Mouse (Mus musculus): ENCODE data around the gene Klc4. TPM values are rescaled to one million over a fixed set of nuclear protein-coding genes. Genes with fewer than 3 reads are reported as not detected.

Gene Klc4
- polyA plus RNA-seq, 2 experiments from 2014 or later, result 5.6 to 11.2 TPM

DNA sequence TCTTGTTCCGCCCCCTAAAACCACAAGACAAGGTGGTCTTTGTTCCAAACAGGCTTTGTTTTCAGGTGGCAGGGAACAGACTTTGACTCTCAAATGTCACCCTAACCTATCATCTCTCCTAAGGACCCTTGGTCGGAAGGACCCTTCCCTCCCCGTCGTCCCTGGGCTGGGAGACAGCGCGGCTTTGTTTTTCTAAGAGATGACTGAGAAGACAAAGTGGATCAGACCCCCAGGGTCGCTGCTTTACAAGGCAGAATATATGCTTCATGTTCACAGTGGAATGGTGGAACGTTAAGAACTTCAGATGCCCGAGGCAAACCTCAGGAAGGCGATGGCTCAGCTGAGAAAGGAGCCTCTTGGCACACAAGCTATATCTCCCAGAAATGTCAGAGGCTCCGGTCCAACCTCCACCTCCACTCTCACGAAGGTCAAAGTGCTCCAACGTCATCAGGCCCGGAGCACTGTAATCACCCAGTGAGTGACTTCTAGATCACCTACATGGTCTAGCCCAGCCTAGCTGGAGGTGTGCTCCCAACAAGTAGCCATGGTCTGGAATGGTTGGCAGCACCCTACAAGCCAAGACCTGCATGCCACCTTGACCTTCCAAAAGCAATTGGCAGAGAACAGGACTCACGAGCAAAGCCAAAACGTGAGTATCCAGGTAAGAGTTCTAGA, 26.0 kb downstream of the Klc4 start:
- no peak for ATAC-seq

DNA sequence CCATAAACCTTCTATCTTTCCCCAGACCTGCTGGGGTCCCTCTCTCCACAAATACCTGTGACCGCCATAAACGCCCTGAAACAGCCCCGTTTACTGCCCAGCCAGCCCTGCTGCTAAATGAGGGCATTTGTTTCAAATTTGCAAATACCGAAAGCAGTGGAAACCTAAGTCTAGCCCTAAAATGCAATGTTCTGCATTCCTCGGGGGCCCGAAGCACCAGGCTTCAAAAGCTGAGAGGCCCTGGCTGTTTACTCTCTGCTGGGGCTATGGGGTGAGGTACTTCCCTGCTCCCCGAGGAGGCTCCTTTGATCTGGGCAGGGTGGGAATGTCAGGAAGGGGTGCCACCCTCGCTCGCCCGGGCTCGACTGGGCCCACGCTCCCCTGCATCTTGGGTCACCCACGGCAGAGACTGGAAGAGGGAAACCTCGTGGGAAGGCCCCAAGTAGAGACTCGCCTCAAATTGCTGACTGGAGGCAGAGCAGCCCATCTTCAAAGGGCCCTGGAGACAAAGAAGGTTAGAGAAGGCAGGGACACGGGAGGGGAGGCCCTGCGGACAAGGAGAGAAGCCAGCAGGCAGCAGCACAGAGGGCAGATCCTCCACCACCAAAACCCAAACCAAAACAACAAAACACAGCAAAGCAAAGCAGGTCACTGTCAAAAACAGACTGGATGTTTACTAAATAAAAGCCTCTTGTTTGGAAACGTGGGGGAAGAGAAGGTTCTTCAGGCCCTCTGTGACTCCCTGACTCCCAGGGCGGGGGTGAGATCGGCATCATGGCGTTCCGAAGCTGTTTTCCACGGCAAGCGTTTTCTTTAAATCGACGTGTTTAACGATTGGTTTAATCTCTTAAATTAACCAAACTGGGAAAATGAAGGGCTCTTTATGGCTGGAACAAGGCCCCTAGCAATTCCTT, 26.8 kb downstream of the Klc4 start:
- no peak for ATAC-seq

DNA sequence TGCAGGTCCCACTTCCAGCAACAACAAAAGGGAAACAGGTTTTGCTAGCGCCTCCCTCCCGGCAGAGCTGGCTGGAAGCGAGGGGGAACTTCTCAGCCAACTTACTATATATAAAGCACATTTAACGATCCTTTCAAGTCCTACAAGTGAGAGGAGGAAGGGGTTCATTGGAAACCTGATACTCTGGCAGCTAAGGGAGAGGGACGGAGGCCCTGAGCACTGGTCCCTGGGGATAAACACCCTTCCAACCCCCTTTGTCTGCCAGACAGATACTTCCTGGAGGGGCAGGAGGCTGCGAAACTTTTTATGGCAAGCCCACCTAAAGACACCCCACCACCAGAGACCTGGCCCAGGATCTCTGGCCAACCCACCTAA, 27.4 kb downstream of the Klc4 start:
- no peak for ATAC-seq

- ATAC-seq, result no peak
Observed at GRCm38 (mm10) chr17:46617799-46618198, 28.0 kb downstream of the Klc4 start.

GRCm38 (mm10) chr17:46613229-46613628, 32.6 kb downstream of the Klc4 start:
- ATAC-seq, result no peak

DNA sequence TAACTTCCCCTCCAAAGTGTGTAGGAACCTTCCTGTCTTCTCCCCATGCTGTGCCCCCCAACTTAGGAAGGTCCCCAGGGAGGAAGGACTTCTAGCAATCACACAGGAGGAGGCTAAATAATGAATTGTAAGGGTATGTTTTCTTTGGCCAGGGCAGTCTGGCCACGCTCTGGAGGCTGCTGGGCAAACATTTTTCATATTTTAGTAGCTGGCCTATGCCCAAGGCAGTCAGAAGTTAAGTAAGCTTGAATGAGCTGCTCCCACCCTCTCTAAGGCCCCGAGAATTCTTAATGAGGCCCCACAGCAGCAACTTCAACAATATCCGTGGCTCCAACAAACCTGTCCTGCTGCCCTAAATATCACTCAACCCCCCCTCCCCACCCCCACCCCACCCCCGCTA, 33.0 kb downstream of the Klc4 start:
- no peak for ATAC-seq

DNA sequence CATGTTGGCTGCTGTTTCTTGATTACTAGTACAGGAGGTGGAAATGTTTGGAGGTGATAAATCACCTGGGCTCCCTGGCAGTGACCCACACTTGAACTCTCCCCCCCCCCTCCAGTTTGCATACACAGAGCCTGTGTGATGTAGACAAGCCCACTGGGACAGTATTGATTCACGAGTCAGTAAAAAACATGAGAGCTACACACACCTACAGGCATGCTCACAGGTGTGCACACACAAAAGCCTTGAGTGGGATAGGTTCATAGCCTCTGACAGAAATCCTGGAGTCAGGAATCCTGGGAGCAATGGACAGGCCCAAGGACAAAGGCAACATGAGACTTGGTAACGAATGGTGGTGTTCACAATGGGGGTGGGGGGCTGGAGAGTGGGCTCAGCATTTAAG, 33.6 kb downstream of the Klc4 start:
- ATAC-seq, result no peak

DNA sequence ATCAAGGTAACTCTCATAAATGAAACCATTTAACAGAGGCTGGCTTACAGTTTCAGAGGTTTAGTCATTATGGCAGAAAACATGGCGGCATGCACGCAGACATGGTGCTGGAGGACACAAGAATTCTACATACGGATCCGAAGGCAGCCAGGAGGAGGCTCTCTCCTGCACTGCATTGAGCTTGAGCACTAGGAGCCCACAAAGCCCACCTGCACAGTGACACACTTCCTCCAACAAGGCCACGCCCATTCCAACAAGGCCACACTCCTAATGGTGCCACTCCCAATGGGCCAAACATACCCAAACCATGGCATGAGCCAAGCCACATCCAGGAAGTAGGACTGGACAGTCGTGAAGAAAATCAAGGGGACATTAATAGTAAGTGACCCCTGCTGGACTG, 34.5 kb downstream of the Klc4 start:
- ATAC-seq, result no peak

GRCm38 (mm10) chr17:46609721-46610514, 35.9 kb downstream of the Klc4 start:
- ATAC-seq, result no peak

DNA sequence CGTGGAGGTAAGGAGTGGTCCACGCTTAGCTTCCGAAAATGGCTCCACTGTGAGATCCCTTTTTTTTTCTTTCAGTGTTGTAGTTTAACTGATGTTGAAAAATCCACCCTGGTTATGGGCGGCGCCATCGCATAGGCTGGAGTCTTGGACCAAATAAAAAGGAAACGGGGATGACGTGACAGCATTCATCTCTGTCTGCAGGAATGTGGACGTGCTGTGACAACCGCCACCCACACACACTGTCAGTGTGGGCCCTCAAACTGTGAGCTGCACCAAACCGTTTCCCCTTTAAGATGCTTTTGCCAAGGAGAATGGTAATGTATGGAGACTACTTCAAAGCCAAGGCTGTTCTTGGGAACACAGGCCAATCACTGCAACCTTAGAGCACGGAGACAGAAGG, 39.8 kb downstream of the Klc4 start:
- ATAC-seq, result no peak

- no peak for ATAC-seq
Observed at GRCm38 (mm10) chr17:46605126-46605525, 40.7 kb downstream of the Klc4 start.

GRCm38 (mm10) chr17:46603229-46603628, 42.6 kb downstream of the Klc4 start:
- no peak for ATAC-seq

DNA sequence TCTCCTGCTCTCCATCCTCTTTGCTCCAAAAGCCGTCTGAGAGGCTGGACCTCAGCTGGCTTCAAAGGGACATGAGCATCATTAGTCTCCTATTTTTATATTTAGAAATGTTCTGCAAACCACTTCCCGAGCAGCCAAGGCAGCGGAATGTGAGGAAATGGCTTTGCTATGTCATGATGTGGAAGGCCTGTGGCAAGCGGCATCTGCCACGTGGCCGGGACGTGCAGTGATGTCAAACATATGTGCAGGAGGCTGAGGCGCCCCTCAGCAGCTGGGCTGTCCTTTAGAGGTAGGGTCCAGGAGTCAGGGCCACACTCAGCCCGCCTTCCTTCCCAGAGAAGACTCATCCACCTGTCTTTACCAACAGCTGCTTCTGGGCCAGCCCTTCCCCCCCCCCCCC, 43.6 kb downstream of the Klc4 start:
- no peak for ATAC-seq

DNA sequence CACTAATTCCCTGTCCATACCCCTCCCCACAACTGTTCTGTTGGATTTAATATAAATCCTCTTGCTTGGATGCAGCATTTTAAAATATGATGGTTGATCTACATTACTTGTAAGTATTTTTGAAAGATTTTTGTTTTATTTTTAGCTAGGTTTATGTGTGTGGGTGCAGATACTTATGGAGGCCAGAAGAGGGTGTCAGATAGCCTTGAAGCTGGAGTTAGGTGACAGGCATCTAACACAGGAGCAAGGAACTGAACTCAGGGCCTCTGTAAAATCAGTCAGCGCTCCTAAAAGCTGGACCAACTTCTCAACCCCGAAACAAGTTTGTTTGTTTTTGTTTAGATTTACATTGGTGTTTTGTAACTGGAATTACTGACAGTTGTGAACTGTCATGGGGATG, 45.3 kb downstream of the Klc4 start:
- ATAC-seq, result no peak

DNA sequence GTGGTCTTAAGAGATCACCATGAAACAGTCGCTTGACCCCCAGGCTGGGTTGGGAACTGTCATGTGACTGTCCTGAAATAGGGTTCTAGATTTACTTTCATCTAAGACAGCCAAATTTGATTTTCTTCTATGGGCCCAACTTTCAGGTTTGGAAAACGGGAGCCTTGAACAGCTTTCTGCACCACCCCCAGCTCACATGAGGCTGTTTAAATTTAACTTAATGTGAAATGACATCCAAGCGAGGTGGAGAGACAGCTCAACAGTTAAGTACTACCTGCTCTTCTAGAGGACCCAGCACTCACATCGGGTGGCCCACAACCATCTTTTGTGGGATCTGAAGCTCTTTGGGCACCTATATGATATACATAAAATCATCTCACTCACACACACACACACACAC, 46.9 kb downstream of the Klc4 start:
- no peak for ATAC-seq

DNA sequence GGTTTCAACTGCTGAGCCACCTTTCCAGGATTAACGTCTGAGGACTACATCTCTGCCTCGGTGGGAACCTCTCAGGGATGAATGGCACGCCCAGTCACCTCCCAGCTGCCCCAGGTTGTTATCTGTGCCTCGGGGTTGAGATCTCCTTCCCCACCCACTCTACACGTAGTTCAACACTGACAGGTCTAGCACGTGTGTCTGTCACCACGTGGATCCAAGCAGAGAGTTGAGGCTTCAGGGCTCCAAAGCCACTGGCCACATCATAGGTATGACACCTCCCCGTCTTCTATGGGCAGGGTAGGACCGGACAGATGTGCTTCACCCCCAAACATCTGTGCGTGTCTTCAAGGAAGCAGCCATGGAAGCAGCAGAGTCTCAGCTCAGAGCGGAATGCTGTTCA, 47.9 kb downstream of the Klc4 start:
- ATAC-seq, result no peak

DNA sequence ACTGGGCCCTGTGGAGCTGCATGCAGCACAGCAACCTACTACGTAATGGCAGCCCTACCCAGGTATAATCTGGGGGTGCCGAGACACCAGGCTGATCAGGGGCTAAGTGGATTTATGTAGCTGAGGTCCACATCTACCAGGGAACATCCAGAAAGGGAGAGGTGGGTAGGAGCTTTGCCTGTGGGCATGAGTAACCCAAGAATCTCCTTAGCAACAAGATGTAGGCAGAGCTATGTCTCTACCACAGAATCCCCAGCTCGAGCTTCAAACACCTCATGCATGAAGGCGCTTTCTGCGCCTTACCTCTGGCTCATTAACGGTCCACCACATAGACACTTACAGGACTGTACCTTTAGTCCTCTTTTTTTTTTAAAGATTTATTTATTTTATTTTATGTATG, 50.5 kb downstream of the Klc4 start:
- no peak for ATAC-seq

DNA sequence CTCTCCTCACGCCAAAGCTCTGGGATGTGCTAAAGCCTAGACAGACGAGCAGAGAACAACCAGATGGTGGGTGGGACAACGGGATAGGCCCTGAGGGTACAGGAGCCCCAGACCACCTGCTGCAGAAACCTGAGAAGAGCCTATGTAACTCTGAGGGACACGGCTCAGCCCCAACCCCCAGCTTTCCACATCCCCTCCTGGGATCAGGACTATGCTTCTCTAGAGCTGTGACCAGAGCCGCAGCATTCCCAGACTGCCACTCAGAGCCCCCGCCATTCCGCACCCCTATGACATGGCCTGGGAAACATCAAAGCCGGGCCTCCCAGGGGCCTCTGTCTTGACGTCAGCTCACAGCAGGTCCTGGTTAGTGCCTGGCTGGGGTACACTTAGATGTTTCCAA, 51.2 kb downstream of the Klc4 start:
- ATAC-seq, result no peak

- ATAC-seq, result no peak
Observed at GRCm38 (mm10) chr17:46593124-46593523, 52.7 kb downstream of the Klc4 start.

DNA sequence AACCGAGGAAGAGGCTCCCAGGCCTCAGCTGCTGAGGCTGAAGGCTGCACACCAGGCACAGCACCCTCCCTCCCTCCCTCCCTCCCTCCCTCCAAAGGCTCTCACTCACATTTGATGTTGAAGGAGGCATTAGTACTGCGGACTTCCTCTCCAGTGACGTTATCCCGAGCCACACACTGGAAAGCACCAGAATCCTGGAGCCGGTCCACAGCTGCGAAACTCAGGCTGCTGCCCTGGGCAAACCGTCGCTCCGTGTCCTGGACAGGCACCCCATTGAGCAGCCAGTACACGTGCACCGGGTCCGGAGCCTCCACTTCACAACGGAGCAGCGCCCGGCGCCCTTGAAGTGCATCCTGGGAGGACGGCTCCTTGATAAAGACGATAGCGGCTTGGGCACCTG, 54.4 kb downstream of the Klc4 start:
- ATAC-seq, result no peak

GRCm38 (mm10) chr17:46590439-46590838, 55.4 kb downstream of the Klc4 start:
- ATAC-seq, result no peak

DNA sequence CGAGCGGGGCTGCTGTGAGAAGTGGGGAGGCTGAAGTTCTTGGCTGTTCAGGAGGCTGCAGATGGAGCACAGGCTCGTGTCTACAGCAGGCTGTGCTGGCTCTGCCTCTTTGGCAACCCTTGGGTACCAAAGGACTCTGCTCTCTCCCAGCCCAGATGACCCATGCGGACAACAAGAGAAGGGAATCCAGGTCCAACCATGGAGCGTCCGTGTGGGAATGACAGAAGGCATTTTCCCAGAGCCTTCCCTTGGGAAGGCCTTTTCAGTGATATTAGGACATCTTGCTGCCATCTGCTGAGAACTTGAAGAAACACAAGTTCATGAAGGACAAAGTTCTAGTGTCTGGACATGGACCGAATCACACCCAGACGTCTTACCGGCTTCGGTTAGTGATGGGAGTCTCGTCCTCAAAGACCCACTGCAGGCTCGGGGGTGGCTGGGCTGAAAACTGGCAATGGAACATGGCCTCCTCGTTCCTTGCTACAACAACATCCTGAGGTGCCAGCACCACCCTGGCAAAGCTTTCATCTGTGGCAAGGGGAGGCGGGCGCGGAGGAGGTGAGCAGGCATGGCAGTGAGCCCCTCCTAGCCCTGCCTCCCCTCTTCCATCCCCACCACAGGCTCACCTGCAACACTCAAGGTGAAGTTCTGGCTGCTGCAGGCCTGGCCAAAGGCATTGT, 56.0 kb downstream of the Klc4 start:
- no peak for ATAC-seq

GRCm38 (mm10) chr17:46588913-46589312, 56.9 kb downstream of the Klc4 start:
- no peak for ATAC-seq

Data from activated CD4-positive, CD25-positive, alpha-beta regulatory T cell, adult 4 months (primary cell).